Mouse (Mus musculus) sigmoid colon, adult 10 weeks (tissue): ENCODE results near the gene Olfr398. TPM values are rescaled to one million over a fixed set of nuclear protein-coding genes. Genes with fewer than 3 reads are reported as not detected.

Experiments
- polyA plus RNA-seq: library from polyadenylated mRNA; stranded (reverse); fragments of 350-450 nt; fragmentation: Illumina TruSeq; extraction: RNeasy Lipid Tissue Mini Kit (QIAGEN cat#74804); gene quantifications from one replicate; pipeline ENCODE4 v1.2.3, GENCODE M21; 2014; ENCODE audit warnings: low read depth, low replicate concordance

The Olfr398 gene
- not detected for polyA plus RNA-seq

DNA sequence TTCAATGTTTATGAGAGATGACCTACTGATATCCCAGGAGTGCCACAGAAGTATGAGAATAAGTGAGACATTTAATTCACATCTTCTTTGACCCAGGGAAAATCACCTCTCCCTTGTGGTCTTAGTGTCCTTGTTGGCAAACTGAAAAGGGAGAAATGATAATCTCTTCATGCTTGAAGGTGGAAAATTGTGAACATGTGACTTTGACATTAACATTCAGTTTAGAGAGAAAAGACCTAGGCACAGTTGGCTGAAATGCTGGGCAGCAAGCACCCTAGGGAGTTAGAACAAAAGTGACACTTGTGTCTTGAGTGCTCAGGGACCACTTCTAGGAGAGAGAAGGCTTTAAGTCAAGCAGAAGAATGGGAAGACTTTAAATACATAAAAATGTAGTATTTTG is at the start of gene Olfr398:
Gene Olfr398 (minus strand): TSS at position 101 of the 400 bp plus-strand sequence.

DNA sequence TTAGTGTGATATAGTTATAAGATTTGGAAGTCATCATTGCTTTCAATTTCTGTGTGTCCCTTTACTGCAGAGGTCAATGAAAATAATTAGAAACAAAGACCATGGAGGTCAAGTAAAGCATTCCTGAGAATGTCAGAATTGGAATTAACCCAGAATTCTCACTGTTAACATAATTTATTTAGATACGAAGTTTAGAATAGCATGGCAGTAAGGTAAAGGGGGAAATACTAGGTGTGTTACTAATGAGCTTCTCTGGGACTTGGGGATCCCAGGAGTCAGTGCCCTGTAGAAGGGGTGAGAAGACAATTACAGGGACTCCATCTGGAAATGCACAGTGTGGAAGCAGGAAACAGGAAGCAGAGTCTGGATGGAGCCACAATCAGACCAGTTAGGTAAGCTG is 29.7 kb downstream of the Olfr398 start, which contains the start of gene Olfr397:
Gene Olfr397 (plus strand): TSS at position 301 of the 400 bp plus-strand sequence.

DNA sequence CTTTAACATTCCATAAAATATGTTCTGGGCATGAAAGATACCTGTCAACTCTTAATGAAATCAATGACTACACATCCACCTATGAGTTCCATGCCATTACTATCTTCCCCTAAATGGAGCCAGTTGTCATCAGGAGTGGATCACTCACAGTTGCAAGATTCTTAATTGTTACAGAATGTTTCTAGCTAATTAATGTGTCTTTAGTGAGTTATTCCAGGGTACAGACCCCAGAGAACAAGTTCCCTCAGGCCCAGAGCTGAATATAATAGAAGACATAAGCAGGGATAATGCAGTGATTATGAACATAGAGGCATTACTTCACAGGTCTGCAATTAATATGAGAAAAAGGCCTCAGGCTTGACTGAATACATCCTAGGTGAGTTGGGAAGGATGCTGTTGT is 53.8 kb downstream of the Olfr398 start, which contains the start of gene Olfr23:
Gene Olfr23 (plus strand): TSS at position 301 of the 400 bp plus-strand sequence.

Other genes starting within 250 kb of the Olfr398 start
- not detected for gene Olfr389, start 209.7 kb downstream of the Olfr398 start, polyA plus RNA-seq
- not detected for gene Olfr390, start 207.4 kb downstream of the Olfr398 start, polyA plus RNA-seq
- not detected for gene Olfr391-ps, start 187.4 kb downstream of the Olfr398 start, polyA plus RNA-seq
- gene Olfr392, start 173.4 kb downstream of the Olfr398 start, polyA plus RNA-seq = not detected
- gene Olfr393, start 139.0 kb downstream of the Olfr398 start, polyA plus RNA-seq = not detected
- not detected for gene Olfr394, start 99.6 kb downstream of the Olfr398 start, polyA plus RNA-seq
- not detected for gene Olfr395, start 81.1 kb downstream of the Olfr398 start, polyA plus RNA-seq
- gene Olfr23, start 53.7 kb downstream of the Olfr398 start, polyA plus RNA-seq = not detected
- gene Olfr397, start 29.6 kb downstream of the Olfr398 start, polyA plus RNA-seq = not detected
- not detected for gene Olfr139, start 66.1 kb upstream of the Olfr398 start, polyA plus RNA-seq
- not detected for gene Olfr399, start 66.2 kb upstream of the Olfr398 start, polyA plus RNA-seq
- gene Zfp616, start 79.5 kb upstream of the Olfr398 start, polyA plus RNA-seq = not detected
- gene Olfr401, start 123.3 kb upstream of the Olfr398 start, polyA plus RNA-seq = not detected
- not detected for gene Olfr402, start 163.1 kb upstream of the Olfr398 start, polyA plus RNA-seq
- gene Olfr403, start 195.8 kb upstream of the Olfr398 start, polyA plus RNA-seq = not detected
- gene Olfr43, start 221.0 kb upstream of the Olfr398 start, polyA plus RNA-seq = not detected